Mouse (Mus musculus) bone marrow macrophage, adult 2 months (primary cell): ENCODE results near the gene Epb42. TPM values are rescaled to one million over a fixed set of nuclear protein-coding genes. Genes with fewer than 3 reads are reported as not detected.

Experiments used
- H3K27ac ChIP-seq: 2 replicates; pipeline ENCODE4 v1.5.1; 2012; ENCODE audit warnings: low read depth, low read length; ENCODE audit not compliant: insufficient read depth
- H3K4me1 ChIP-seq: 2 replicates; pipeline ENCODE4 v1.6.1; 2012; ENCODE audit warnings: low read length; ENCODE audit not compliant: control insufficient read depth, insufficient read depth
- H3K4me3 ChIP-seq: 2 replicates; pipeline ENCODE4 v1.5.1; 2012; ENCODE audit warnings: mild to moderate bottlenecking, low read length, moderate library complexity; ENCODE audit not compliant: insufficient read depth
- CTCF ChIP-seq: IDR thresholded peaks from 2 replicates; pipeline ENCODE4 v1.5.1; 2012; ENCODE audit warnings: low read depth, mild to moderate bottlenecking, low read length, moderate library complexity
- POLR2A ChIP-seq: IDR thresholded peaks from 2 replicates; pipeline ENCODE4 v1.6.1; 2012; ENCODE audit warnings: mild to moderate bottlenecking, low read depth, low read length, borderline replicate concordance
- polyA plus RNA-seq: library from polyadenylated mRNA; stranded (reverse); fragments of >200 nt; gene quantifications from 2 replicates; pipeline ENCODE4 v1.2.4, GENCODE M21; 2012; ENCODE audit not compliant: missing spikeins, insufficient read depth, insufficient read length

Epb42 gene
- not detected in 2 replicates for polyA plus RNA-seq

DNA sequence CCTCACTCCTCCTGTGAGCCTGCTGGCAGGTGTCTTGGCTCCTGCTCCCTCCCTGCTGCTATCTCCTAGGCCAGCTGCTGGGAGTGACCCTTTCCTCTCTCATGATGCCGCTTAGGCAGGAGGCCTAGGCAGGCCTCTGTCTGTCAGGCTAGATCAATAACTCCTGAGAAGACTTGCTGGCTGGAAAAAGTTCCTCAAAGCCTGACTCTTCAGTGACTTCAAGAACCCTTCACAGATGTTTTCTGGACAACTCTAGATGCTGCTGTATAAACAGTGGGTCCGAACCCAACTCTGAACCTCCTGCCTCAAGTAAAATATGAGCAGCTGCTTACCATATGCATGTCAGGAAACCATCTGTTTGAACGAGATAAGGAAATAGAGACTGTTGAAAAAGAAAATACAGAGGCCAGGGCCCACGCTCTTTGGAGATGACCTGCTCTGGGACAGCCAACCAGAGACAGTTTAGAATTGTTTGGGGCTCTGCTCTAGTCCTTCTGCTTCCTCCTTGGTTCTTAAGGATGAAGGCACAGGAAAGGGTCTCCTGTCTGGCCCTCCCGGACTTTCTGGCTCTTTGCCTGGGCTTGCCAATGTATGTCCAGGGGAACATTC, at the start of gene Epb42:
Gene Epb42, minus strand, starts transcription at position 340 of the 609 bp plus-strand sequence.
- TF ChIP-seq CTCF (no peak), POLR2A (no peak)
- Histone ChIP-seq H3K4me1 (no peaks in the 10 kb centered on the region), H3K4me3 (no peak within 1 kb of the TSS), H3K27ac (no peak within 1 kb of the TSS)

DNA sequence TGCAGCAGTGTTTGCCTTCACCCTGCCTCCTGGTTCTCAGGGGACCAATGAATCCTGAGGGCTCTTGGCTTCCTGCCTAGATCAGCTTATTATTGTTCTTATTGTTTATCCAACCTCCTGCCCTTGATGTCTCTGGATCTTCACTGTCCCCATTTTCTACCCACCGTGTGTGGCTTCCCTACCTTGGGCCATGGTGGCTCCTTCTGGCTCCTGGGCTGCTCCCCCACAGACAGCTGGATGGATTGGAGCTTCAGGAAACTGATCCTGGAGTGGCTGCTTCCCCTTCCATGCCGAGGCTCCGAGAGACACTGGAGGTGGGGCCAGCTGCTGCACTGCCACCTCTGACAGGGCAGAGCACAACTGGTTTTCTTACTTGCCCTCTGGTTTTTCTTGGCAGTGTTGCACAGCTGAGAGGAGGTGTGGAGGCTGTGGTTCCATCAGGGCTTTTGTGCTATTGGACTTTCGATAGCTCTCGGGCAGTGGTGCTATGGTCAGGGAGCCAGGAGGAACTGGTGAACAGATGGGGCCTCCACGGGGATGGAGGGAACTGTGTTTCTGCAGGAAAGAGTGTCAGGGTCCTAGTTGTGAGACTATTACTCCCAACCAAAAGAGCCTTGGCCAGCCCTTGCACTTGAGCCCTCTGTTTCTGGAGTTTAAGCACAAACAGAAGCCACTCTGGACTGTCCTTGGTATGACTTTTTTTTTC, 48.8 kb upstream of the Epb42 start, which contains the start of gene Tgm5:
Gene Tgm5, minus strand, starts transcription at position 362 of the 706 bp plus-strand sequence.
- no peak within 1 kb of the TSS for H3K27ac ChIP-seq
- peaks cover 9% of the 10 kb centered on the region for H3K4me1 ChIP-seq
- TF ChIP-seq CTCF (no peak), POLR2A (no peak)
- no peak within 1 kb of the TSS for H3K4me3 ChIP-seq

DNA sequence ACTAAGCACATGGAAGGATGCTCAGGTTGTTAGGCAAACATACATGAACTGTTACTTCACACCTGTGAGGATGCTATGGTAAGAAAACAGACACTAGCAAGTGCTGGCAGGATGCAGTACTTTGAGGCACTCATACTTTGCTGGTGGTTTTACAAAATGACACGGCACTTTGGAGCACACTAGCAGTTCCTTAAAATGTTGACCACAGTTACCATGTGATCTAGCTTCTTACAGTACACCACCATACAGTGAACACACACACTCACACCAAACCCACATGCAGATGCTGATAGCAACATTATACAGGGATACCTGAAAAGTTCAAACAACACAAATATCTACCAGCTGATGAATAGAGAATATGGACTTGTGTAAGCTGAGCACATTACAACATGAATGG, 45.8 kb upstream of the Epb42 start:
- Histone ChIP-seq H3K4me1 (peaks cover 9% of the 10 kb centered on the region), H3K4me3 (no peak overlapping the region), H3K27ac (no peak overlapping the region)
- TF ChIP-seq CTCF, result no peak
- no peak for TF ChIP-seq POLR2A

DNA sequence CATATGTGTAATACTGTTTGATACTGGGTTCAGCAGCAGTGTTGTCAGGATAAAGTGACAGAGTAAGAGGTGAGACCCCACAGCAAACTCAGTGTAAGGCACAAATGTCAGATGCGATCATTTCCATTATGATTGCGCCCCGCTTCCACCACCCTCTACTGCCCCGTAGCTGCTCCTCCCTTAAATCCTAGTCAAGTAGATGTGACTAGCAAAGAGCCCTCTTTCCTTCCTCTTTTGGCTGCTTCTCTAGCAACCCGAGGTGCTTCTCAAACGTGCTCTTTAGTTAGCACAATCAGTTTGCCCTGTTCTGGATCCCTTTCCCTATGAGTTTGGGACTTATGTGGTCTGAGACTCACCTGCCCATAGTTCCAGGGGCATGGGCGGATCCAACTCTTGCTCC, 37.9 kb upstream of the Epb42 start:
- H3K4me3 ChIP-seq, result no peak overlapping the region
- TF ChIP-seq POLR2A (no peak), CTCF (no peak)

DNA sequence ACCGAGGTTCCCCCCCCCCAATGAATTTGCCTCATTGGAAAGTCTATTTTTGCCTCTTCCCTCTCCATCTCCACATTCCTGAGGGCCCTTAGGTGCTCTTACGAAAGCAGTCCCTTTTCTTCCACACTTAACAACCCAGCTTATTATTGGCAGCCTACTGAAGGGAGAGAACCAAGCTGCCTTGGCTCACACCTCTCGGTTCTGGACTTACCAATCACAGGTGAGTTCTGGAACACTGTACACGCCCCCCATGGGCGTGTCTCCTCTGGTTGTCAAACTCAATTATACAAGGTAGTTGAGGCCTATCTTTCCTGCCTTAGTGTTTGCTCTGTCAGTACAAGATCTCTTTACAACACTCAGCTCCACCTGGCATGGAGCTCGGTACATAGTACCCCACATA, 35.0 kb upstream of the Epb42 start:
- Histone ChIP-seq H3K27ac (no peak overlapping the region), H3K4me3 (no peak overlapping the region), H3K4me1 (peaks cover 6% of the 10 kb centered on the region; the same call in 1 of the 2 replicates)
- TF ChIP-seq CTCF, result no peak
- TF ChIP-seq POLR2A, result no peak

More for the DNA sequence above, 37.9 kb upstream of the Epb42 start:
- Histone ChIP-seq H3K4me1 (peaks cover 6% of the 10 kb centered on the region; the same call in 1 of the 2 replicates), H3K27ac (no peak overlapping the region)

DNA sequence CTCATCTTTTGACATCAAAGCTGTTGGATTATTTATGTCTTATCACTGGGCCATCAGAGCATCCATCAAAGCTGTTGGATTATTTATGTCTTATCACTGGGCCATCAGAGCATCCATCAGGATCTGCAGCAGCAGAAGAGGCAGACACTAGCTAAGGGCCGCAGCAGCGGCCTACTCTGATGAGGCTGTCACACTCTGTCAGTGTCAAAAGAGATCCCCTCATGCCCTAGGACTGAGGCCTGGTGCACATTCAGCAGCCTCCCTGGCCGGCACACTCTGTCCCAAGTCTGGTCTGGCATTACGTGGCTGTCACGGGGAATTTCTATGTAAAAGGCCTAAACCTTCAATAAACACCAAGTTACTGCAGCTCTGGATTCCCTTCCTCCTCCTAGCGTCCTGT, 32.6 kb upstream of the Epb42 start:
- no peak overlapping the region for H3K27ac ChIP-seq
- H3K4me1 ChIP-seq, result peaks cover under 1% of the 10 kb centered on the region; the same call in 1 of the 2 replicates
- no peak overlapping the region for H3K4me3 ChIP-seq
- TF ChIP-seq POLR2A (no peak), CTCF (no peak)

DNA sequence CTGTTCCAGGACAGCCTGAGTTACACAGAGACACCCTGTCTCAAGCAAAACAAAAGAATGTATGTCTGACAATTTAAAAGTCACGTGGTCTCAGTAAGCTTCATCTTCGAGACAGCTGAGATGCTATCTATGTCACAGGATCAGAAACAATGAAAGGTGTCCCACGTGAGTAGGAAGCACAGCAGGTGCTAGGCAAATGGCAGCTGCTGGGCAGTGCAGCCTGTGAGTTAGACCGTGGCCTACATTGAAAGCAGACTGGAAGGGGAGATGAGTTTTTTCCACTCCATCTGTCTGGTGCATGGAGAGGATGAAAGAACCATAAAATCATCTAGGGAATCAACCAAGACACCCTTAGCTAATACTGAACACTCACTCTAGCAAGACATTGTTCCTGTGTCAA, 30.2 kb upstream of the Epb42 start:
- Histone ChIP-seq H3K27ac (no peak overlapping the region), H3K4me1 (no peaks in the 10 kb centered on the region), H3K4me3 (no peak overlapping the region)
- no peak for TF ChIP-seq POLR2A
- TF ChIP-seq CTCF, result no peak

DNA sequence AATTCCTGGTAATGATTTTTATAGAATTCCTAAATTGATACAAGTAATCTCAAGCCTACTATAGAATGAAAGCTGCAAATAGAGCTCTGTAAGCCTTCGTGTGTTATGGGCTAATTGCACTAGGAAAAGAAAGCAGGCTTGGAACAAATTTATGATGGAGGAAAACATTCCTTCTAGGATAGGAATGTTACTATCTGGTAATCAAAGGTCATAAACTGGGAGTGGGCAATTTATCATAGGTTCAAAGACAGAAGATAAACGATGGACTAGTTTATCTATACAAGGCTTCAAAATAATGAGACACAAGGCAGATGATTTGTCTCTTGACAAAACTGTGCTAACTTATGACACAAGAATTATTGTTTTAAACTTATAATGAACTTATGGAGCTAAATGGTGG, 24.4 kb upstream of the Epb42 start:
- Histone ChIP-seq H3K4me1 (no peaks in the 10 kb centered on the region), H3K27ac (no peak overlapping the region), H3K4me3 (no peak overlapping the region)
- TF ChIP-seq CTCF (no peak), POLR2A (no peak)

DNA sequence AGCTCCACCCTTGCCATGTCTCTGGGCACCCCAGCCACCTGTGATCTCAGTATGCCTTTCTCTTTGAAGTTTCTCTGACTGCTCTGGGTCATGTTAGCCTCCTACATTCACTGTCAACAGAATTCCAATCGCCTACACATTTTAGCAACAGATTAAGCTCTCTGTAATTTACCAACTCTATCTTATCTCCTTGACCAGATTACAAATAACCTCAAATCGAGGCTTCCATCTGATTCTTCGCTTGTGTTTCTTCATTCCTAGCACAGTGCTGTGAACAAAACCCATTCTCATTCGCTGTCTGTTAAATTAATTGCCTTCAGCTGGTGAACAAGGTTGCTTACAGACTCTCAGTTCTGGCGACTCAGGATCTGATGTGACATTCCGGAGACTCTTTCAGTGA, 21.1 kb upstream of the Epb42 start:
- H3K27ac ChIP-seq, result no peak overlapping the region
- TF ChIP-seq CTCF, result no peak
- no peak for TF ChIP-seq POLR2A
- H3K4me3 ChIP-seq, result no peak overlapping the region
- H3K4me1 ChIP-seq, result no peaks in the 10 kb centered on the region

DNA sequence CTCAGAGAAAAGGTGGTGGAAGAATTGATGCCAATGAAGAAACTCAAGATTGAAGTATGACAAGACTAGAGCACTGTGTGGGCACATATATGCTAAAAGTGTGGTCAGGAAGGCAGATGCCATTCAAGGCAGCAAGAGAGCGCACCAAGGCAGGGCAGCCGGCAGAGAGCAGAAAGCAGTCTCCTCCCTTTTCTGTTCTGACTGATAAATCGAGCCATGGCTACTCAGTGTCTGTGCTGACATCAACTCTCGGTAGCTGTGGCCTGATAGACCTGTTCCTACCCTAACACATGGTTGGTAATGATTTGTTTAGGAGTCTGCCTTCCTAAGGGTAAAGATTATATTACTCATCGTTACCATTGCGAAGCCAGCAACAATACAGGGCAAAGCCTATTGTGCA, 19.0 kb upstream of the Epb42 start:
- Histone ChIP-seq H3K4me3 (no peak overlapping the region), H3K27ac (no peak overlapping the region), H3K4me1 (no peaks in the 10 kb centered on the region)
- TF ChIP-seq POLR2A (no peak), CTCF (no peak)
